Mouse (Mus musculus) lung, embryonic 14.5 days (tissue): ENCODE measurements at regions not wholly inside any gene's neighbourhood (a gene's known extent, or its start where the extent isn't known, plus 50 kb on each side); places are given as distances from the start of the nearest gene placed in this dataset.

Source experiments
- ATAC-seq: fragments of 200-750 bp; cut with Nextera tagmentation; 2 replicates; pipeline ENCODE4 v1.8.0; 2017; ENCODE audit warnings: mild to moderate bottlenecking, moderate TSS enrichment, moderate library complexity; ENCODE audit not compliant: insufficient read depth
- DNase-seq: peaks from one replicate; pipeline ENCODE4 v3.0.0-alpha.2; 2015
- H3K27ac ChIP-seq: fragments of 300-500 bp; sonication (generic); 2 replicates; pipeline ENCODE4 v1.5.1; 2014; ENCODE audit warnings: low read depth, mild to moderate bottlenecking, moderate library complexity
- H3K27me3 ChIP-seq: fragments of 300-500 bp; sonication (generic); 2 replicates; pipeline ENCODE4 v1.6.1; 2014; ENCODE audit warnings: low read length, control low read depth; ENCODE audit not compliant: insufficient read depth
- H3K36me3 ChIP-seq: fragments of 300-500 bp; sonication (generic); 2 replicates; pipeline ENCODE4 v1.6.1; 2014; ENCODE audit warnings: control low read depth; ENCODE audit not compliant: insufficient read depth
- H3K4me1 ChIP-seq: fragments of 300-500 bp; sonication (generic); 2 replicates; pipeline ENCODE4 v1.6.1; 2014; ENCODE audit warnings: antibody characterized with exemption, control low read depth; ENCODE audit not compliant: insufficient read depth
- H3K4me2 ChIP-seq: fragments of 300-500 bp; sonication (generic); 2 replicates; pipeline ENCODE4 v1.6.1; 2014; ENCODE audit warnings: mild to moderate bottlenecking
- H3K4me3 ChIP-seq: fragments of 300-500 bp; sonication (generic); 2 replicates; pipeline ENCODE4 v1.5.1; 2014; ENCODE audit warnings: low read depth, low read length
- H3K9ac ChIP-seq: fragments of 300-500 bp; sonication (generic); 2 replicates; pipeline ENCODE4 v1.6.1; 2014
- H3K9me3 ChIP-seq: fragments of 300-500 bp; sonication (generic); 2 replicates; pipeline ENCODE4 v1.6.1; 2016; ENCODE audit warnings: low read depth, low read length, control low read depth
- CTCF ChIP-seq: IDR thresholded peaks from 2 replicates; pipeline ENCODE4 v1.5.1; 2016; ENCODE audit warnings: antibody characterized with exemption, low read depth
- WGBS: fragments of 180-500 bp; shearing (Covaris S2); extraction: QIAGEN DNeasy Blood & Tissue Kit; methylation state at CpG from one replicate; pipeline ENCODE4 v1.1.7; 2014; 5-methylcytosine and 5-hydroxymethylcytosine counted together

GRCm38 (mm10) chr14:47818641-47819040 lies 170.4 kb downstream of the Ktn1 start:
- Histone ChIP-seq H3K9me3 (no peaks in the 10 kb centered on the region), H3K4me2 (no peak overlapping the region), H3K9ac (no peak overlapping the region), H3K27me3 (no peaks in the 10 kb centered on the region), H3K27ac (no peak overlapping the region), H3K36me3 (no peaks in the 10 kb centered on the region), H3K4me1 (peaks cover 3% of the 10 kb centered on the region; the same call in 1 of the 2 replicates), H3K4me3 (no peak overlapping the region)
- DNase-seq (peak; percentile 57), ATAC-seq (no peak)
- no peak for TF ChIP-seq CTCF
- WGBS: 42% methylated on average over 3 of the region's 3 CpGs

GRCm38 (mm10) chr14:47820571-47821143 lies 172.4 kb downstream of the Ktn1 start:
- DNase-seq (peak; percentile 63), ATAC-seq (no peak)
- 66% methylated on average over 13 of the region's 13 CpGs for WGBS
- Histone ChIP-seq H3K4me1 (0 out of 2 replicates have a peak, but pooled peaks cover 3% of the 10 kb centered on the region), H3K9ac (no peak overlapping the region), H3K4me3 (no peak overlapping the region), H3K9me3 (no peaks in the 10 kb centered on the region), H3K36me3 (no peaks in the 10 kb centered on the region), H3K4me2 (no peak overlapping the region), H3K27me3 (no peaks in the 10 kb centered on the region), H3K27ac (no peak overlapping the region)
- TF ChIP-seq CTCF: no peak

GRCm38 (mm10) chr14:47823182-47823581 lies 174.9 kb downstream of the Ktn1 start:
- H3K36me3 ChIP-seq: no peaks in the 10 kb centered on the region
- H3K4me2 ChIP-seq: no peak overlapping the region
- no peak for TF ChIP-seq CTCF
- ATAC-seq: peak; percentile 67
- H3K9ac ChIP-seq: no peak overlapping the region
- no peak overlapping the region for H3K4me3 ChIP-seq
- peak overlapping the region; percentile 13; the same call in 1 of the 2 replicates for H3K27ac ChIP-seq
- peak; percentile 74 for DNase-seq
- H3K4me1 ChIP-seq: 0 out of 2 replicates have a peak, but pooled peaks cover 3% of the 10 kb centered on the region
- WGBS: 26% methylated on average over 9 of the region's 9 CpGs
- no peaks in the 10 kb centered on the region for H3K27me3 ChIP-seq
- H3K9me3 ChIP-seq: no peaks in the 10 kb centered on the region

DNA sequence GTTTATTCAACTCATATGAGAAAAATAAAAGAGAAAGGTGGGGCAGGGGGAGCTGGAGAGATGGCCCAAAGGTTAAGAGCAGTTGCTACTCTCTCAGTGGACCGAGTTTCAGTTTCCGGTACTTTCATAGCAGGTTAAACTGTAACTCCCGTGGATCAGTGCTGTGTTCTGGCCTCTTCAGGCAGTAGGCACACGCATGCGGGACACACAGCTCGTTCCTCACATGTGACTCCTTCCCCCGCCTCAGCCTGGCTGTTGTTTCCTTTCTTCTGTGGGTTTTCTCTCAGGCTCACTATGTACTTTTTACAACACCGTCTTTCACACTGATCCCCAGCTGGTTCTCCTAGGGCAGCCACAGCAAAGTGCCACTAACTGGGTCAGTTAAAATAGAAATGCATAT lies 175.4 kb downstream of the Ktn1 start:
- TF ChIP-seq CTCF: no peak
- no peak for DNase-seq
- WGBS: 56% methylated on average over 8 of the region's 8 CpGs

DNA sequence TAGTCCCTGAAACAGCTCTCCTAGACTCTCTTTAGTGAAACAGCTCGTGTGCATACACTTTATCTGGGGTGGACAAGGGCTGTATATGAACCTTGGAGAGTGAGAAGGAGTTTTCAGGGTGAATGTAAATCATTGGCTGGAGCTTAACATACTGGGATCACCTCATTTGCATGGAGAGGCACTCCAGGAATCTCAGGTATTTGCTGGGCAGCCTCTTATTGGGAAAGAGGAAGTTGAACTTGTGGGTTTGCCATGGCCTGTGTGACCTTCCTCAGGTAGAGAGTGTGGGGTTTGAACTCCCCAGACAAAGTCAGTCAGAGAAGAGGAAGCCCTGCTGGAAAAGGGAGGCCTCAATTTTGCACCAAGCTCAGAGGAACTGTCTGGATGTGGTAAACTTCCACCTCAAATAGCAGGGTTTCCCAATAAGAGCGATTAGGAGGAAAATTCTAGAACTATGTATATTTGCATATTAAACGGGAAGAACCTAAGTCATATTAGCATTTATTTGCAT lies 177.3 kb downstream of the Ktn1 start:
- Histone ChIP-seq H3K4me3 (no peak overlapping the region), H3K9me3 (no peaks in the 10 kb centered on the region), H3K4me1 (0 out of 2 replicates have a peak, but pooled peaks cover 3% of the 10 kb centered on the region), H3K27me3 (no peaks in the 10 kb centered on the region), H3K27ac (no peak overlapping the region), H3K9ac (no peak overlapping the region), H3K36me3 (no peaks in the 10 kb centered on the region), H3K4me2 (no peak overlapping the region)
- ATAC-seq (no peak), DNase-seq (no peak)
- 76% methylated on average over 3 of the region's 3 CpGs for WGBS
- TF ChIP-seq CTCF: no peak

More for the DNA sequence above, 175.4 kb downstream of the Ktn1 start:
- Histone ChIP-seq H3K36me3 (no peaks in the 10 kb centered on the region), H3K4me1 (0 out of 2 replicates have a peak, but pooled peaks cover 3% of the 10 kb centered on the region), H3K27me3 (no peaks in the 10 kb centered on the region), H3K4me3 (no peak overlapping the region), H3K9ac (no peak overlapping the region), H3K4me2 (no peak overlapping the region), H3K27ac (peak overlapping the region; percentile 13; the same call in 1 of the 2 replicates), H3K9me3 (no peaks in the 10 kb centered on the region)
- ATAC-seq: no peak

DNA sequence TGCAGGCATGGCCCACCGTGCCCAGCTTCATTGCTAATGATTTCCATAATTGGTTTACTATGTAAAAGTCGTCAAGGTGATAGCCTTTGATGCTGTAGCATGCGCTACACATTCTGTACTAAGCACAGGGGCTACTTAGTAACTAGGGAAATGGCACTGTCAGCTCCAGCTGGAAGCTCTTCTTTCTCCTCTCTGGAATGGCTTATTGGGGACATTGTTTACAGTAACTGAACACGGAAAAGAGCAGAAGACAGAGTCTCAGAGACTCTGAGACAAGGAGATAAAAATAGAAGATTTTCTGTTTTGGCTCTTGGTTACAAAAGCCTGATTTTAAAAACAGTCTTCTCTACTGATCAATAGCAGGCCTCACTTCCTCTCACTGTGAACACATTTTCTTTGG lies 178.3 kb downstream of the Ktn1 start:
- H3K36me3 ChIP-seq: no peaks in the 10 kb centered on the region
- no peak overlapping the region for H3K9ac ChIP-seq
- H3K27ac ChIP-seq: peak overlapping the region; percentile 62; the same call in 1 of the 2 replicates
- no peak for TF ChIP-seq CTCF
- 0 out of 2 replicates have a peak, but pooled peaks have one; percentile 36 for ATAC-seq
- H3K9me3 ChIP-seq: no peaks in the 10 kb centered on the region
- peak; percentile 69 for DNase-seq
- 45% methylated on average over 4 of the region's 4 CpGs for WGBS
- H3K4me3 ChIP-seq: no peak overlapping the region
- 0 out of 2 replicates have a peak, but pooled peaks cover 3% of the 10 kb centered on the region for H3K4me1 ChIP-seq
- no peak overlapping the region for H3K4me2 ChIP-seq
- no peaks in the 10 kb centered on the region for H3K27me3 ChIP-seq

DNA sequence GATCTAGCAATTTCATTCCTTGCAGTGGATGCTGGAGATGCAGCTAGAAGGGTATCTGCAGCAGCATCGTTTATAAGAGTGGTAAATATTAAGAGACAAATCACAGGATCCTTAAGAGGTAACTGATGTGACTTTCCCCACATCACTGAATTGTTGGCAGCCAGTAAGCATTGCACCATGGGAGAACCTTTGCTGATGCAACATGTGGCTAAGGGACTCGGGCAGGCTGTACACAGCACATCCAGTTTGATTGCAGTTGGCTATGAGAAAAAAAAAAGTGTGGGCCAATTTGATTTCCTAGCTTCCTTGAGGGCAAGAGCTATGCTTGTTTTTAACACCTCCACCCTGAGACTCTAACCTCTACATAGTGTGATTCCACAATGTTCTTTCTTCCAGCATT lies 179.4 kb downstream of the Ktn1 start:
- Histone ChIP-seq H3K9ac (no peak overlapping the region), H3K9me3 (no peaks in the 10 kb centered on the region), H3K4me2 (no peak overlapping the region), H3K27me3 (no peaks in the 10 kb centered on the region), H3K4me1 (0 out of 2 replicates have a peak, but pooled peaks cover 3% of the 10 kb centered on the region), H3K36me3 (no peaks in the 10 kb centered on the region), H3K4me3 (no peak overlapping the region), H3K27ac (no peak overlapping the region)
- no peak for TF ChIP-seq CTCF
- no peak for DNase-seq
- WGBS: 77% methylated on average over 2 of the region's 2 CpGs
- ATAC-seq: no peak
